Mouse (Mus musculus) c-Kit-positive CD71-positive TER-119-positive erythroid progenitor cells, embryonic 14.5 days (primary cell): ENCODE data around the gene Gucy2f.
A peak's percentile ranks its signal among the peaks of the same experiment; 100 is the strongest.
"Not testable (repeated sequence)": the region's sequence is repeated elsewhere in the genome, so short reads cannot be mapped to it uniquely, and the experiment has no call there.

ENCODE experiments used
- DNase-seq: peaks from one replicate; pipeline ENCODE4 v3.0.0-alpha.2; 2013; ENCODE audit warnings: low spot score

The Gucy2f gene

DNA sequence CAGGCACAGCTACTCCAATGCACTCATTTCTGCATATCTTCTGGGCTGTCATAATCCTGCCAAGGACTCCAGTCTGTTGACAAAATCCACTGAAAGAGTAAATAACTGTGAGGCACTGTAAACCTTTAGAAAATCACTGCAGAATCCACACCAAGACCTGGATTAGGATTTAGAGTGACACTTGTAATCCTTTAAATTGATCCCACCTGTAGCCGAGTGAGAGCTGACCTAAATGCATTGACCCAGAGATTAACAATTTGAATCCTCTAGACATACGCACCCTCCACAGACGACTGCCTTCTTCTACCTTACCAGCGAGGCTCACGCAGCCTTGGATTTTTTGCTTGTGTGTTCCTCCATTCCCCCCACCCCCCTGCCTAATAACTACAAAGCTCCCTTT is at the start of gene Gucy2f:
Gene Gucy2f, minus strand, starts transcription at position 101 of the 400 bp plus-strand sequence.
- DNase-seq, result no peak

DNA sequence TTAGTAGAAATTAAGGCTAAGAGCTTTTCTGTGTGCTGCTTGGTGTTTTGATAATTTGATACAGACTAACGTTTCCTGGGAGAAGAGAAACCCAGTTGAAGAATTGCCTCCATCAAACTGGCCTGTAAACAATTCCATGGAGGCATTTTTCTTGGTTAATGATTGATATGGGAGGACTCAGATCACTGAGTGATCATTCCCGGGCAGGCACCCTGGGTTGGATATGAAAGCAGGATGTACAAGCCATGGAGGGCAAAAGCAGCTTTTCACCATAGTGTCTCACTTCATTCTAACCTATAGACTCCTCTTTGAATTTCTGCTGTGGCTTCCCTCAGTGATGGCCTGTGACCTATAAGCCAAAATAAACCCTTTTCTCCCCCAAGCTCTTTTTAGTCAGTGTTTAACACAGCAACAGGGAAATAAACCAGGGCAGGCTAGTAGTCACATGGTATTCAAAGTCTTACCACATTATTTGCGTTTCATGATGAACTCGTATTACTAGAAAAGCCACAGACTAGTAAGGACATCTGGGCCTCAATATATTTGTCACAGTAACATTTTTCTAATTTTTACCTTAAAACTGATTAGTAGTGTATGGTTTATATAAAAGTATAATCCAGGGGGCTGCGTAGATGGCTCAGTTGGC is 49.1 kb upstream of the Gucy2f start:
- DNase-seq, result no peak

DNA sequence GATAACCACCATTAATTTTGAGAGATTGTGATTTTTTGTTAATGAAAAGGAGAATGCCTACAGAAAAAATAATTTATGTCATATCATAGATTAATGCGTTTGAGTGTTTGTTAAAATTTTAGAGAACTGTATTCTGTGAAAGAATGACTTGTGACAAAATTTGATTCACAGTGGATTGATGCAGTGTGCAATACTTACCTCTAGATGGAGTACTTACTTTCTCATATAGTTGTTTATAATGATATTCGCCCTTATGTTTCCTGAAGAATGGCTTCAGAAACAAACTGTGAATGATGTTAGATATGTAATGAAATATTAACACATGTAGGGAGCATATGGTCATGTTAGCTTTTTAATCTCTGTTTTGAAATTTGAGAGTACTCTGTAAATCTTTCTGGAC is 40.4 kb upstream of the Gucy2f start:
- no peak for DNase-seq

DNA sequence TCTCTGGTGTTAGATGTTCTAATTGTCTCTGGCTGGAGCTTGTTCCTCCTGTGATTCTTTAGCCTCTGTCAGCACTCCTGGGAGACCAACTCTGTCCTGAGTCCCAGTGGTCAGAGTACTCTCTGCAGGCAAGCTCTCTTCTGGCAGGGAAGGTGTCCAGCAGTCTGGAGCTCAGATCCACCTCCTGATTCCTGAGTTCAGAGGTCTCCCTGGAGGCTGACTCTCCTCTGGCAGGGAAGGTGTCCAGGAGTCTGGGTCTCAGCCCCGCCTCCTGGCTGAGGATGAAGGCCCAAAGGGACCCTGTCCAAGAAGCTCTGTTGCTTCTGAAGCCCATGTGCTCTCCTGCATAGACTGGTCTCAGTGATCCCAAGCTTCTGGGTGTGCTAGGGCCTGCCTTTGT is 39.4 kb upstream of the Gucy2f start:
- DNase-seq, result not testable (repeated sequence)

DNA sequence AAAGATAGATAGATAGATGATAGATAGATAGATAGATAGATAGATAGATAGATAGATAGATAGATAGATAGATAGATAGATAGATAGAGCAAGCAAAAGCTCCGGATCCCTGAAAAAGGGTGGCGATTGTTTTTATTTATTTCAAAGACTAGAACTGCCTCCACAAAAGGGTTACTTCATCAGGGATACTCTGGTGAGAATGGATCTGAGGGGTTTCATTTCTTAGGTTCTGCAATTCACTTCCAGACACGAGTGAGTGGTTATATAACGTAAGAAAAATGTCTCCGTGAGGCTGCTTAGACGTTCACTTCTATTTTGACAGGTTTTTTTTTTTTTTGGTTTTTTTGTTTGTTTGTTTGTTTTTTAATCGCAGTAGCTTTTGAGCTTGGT is 32.0 kb upstream of the Gucy2f start:
- no peak for DNase-seq

DNA sequence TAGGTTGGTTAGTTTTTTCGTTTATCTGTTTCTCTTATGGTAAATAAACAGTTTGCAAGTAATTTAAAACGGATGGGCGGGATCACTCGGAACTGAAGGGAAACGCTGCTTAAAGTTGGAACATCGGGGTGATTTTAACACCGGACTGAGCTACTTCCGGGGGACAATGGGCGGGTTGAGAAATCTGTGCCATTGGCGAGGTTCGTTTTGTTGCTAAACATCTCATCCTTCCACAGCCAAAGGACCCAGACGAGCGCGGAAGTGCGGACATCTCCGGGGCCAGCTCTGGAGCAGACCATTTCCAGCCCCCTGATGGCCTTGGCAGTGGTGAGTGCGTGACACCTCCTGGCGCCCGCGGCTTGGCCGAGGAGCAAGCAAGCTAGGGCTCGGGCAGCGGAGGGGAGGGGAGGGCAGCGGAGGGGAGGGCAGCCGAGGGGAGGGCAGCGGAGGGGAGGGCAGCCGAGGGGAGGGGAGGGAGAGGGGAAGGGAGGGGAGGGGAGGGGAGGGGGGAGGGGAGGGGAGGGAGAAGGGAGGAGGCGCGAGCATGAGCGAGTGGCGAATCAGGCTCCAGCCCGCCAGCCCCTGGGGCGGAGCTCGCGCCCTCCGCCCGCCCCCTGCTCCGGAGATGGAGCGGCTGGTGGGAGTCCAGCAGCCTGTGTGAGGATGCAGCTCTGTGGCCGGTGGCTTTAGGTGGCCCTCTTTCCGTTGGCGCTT is 31.5 kb upstream of the Gucy2f start:
- peak; percentile 69 for DNase-seq

DNA sequence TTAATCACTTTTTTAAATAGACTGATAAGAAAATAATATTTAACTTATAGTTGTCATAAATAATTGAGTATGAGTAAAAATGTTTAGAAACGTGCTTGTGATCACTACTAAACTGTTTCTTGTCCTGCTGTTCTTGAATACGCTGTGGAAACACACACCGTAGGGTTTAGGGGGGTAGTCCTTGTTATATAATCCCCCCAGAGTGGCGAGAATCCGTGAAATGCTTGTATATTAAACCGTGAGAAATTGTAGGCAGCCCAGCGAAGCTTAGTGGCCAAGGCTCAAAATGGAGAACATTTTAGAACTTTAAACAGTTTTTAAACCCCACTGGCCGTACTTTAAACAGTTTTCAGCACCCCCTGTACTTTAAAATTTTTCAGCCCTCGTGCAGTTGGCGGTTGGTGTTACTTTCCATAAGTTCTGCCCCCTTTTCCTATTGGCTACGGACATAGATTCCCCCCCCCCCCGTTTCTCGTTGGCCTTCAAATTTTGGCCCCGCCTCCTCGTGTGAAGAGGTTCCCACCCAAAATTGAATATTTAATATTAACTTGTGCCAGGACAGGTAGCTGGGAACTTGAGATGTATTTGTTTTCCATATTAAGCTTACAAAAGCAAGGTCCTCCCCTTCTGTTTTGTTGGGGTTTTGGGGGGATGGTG is 30.8 kb upstream of the Gucy2f start:
- peak; percentile 58 for DNase-seq

DNA sequence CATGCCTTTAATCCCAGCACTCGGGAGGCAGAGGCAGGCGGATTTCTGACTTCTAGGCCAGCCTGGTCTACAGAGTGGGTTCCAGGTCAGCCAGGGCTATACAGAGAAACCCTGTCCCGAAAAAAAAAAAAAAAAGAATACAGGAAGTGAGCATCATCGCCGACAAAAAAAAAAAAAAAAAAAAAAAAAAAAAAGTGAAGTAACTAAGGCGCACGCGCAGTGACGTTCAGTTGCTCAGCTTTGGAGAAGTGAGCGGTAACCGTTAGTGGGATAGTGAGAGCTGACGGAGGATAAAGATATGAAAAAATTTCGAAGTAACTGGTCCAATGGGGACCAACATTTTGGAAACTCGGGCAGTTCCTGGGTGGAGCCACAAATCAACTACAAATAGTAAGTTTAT is 29.8 kb upstream of the Gucy2f start, which contains the start of gene Nxt2:
Gene Nxt2, plus strand, starts transcription at position 229 of the 400 bp plus-strand sequence.
- DNase-seq, result no peak

DNA sequence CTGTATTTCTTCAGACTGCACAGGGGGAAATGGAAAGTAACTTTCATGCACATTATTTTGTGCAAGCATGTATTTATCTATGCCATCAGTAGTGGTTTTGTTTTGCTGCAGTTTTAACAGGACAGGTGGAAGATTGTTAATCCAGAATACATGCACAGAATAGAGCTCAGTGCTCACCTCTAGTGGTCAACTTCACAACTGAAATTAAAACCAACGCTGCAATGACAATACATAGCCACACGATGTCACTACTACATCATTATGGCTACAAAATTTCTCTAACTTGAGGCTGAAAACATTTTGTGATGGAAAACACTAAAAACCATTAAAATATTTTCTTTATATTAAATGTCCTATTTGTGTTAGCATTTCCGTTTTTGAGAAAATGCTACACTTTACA is 3.6 kb upstream of the Gucy2f start:
- DNase-seq, result peak; percentile 25

DNA sequence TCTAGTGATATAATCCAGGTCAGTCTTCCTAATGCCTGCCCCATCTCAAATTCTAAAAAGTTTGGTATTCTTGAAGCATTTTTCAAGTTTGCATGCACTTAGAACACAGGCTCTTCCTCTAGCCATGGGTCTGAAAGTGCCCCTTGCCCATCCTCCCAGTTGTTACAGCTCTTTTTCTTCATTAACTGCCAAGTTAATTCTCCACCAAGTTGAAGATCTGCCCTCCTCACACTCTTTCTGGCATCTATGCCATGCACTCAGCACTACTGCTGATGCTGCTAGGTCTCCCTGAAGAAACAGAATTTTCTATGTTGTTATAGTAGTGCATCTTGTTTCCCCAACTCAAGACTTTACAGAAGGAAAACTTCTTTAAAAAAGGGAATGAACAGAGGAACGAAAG is 1.2 kb downstream of the Gucy2f start:
- no peak for DNase-seq

DNA sequence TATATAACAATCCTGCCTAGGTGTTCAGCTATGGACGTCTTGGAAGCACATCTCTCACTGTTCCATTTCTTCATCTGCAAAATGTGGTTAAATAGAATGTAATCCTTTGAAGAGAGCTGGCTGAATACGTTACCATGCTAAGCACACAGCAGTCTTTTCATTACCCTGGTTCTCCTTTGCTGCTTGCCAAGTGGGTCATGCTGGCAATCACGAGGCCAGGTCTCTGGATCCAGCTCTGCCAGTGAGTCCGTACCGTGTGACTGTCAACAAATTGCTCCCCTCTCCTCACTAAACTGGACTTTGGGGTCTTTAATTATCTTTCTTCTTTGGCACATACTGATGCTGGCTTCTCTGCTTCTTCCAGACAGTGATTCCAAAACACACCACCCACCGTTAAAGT is 2.3 kb downstream of the Gucy2f start:
- no peak for DNase-seq

DNA sequence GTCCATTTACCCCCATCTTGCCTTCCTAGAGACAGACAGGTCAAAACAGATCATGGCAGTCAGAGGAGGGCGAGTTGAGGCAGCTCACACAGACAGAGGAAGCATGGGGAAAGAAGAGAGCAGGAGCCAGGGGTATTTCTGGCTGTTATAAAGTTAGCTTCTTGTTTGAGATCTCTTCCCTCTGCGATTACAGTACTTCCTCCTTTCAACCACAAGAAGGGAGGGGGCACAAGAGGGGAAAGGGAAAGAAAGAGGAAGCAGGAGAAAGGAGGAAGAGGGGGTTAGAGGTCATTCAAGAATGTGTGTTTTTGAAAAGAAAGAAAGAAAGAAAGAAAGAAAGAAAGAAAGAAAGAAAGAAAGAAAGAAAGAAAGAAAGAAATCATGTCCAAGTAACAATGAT is 6.4 kb downstream of the Gucy2f start:
- no peak for DNase-seq

DNA sequence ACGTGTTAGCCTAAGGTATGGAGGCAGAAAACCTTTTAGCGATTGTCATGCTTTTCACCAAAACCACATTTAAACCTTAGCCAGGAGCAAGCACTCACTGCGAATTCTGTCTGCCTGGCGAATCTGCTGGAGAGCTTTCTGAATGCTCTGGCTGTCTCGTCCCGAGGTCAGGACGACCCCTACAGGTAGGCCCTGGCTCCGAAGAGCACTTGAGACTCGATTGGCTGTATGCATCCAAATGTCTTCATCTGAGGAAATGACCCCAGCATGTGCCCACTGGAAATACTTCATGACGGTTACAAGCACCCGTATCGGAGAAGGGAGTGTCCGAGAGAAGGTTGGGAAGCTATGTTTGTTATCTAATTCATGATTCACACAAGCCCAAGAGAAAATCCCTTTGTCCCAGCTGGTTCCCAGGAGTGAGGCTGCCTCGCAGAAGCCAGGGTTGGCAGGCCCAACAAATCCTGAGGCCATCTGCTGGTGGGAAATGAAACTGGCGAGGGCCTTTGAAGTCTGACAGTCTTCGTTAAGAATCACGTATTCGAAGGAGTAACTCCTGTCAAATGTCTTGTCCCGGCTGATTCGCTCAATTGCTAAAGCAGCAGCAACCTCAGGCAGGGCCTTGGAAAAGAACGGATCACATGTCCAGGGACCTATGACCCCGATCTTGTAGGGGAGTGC is 7.6 kb downstream of the Gucy2f start:
- DNase-seq, result no peak

DNA sequence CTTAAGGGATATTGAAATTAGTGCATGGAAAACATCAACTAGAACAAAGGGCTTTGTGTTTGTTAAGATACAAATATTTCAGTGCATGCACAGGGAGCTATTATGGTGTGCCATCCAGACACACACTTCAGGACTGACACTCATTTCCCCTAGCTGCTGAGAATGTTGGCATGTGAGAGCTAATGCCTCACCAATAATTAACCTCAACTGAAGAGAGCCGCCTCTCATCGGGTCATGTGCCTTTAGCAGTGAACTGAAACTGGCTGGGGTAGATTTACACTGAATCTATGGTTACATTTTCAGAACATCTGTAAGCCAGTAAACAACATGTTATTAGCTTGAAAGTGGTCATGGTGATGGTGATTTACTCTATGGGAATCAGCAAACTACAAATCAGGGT is 14.7 kb downstream of the Gucy2f start:
- DNase-seq, result no peak

DNA sequence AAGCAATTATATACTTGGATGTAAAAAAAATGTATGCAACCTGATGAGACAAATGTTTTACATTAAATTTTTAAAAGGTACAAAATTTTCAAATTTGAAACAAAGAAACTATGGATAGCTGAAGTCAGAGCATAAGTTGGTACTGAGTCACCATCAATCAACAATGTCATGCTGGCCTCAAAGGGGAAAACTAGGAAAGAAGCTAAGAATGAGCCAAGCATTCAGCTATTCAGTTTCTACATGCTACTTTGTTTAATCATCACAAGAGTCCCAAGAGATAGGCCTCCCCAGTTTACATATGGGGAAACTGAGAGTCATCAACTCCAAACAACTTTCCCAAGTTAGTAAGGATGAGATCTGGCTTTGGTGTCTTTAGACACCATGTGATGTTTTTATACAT is 19.8 kb downstream of the Gucy2f start:
- DNase-seq, result no peak

DNA sequence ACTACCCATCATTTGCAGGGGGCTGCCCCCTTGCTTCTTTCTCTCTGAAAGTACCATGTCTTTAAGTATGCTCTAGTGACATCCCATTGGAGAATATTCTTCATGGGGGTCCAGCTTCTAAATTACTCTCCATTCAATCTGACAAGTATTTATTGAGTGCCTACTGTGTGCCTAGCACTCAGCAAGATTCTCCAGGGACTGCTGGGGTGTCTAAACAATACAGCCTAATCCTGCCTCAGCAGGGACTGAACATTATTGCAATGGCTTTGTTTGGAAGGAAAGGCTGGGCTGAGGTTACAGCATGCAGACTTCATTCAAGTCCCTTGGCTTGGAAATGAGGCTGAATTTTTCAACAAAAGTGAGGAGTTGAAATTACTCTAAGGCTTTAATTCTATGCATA is 81.0 kb downstream of the Gucy2f start:
- DNase-seq, result no peak

DNA sequence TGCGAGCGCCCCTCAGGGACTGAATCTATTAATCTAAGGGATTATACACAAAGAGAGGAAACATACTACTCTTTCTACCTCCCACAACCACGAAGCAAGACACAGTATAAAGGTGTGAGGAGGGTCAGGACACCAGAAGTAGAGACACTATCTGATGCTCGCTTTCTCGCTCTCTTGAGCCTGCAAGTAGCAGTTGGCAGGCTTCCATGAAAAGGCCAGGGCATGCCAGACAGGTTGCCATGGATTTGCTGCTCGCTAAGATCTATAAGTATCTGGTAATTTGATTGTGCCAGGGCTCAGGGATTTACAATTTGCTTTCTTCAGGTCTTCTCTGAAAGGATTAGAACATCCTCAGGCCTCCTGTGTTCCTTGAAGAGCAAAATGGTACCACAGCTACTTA is 85.5 kb downstream of the Gucy2f start:
- DNase-seq, result no peak

DNA sequence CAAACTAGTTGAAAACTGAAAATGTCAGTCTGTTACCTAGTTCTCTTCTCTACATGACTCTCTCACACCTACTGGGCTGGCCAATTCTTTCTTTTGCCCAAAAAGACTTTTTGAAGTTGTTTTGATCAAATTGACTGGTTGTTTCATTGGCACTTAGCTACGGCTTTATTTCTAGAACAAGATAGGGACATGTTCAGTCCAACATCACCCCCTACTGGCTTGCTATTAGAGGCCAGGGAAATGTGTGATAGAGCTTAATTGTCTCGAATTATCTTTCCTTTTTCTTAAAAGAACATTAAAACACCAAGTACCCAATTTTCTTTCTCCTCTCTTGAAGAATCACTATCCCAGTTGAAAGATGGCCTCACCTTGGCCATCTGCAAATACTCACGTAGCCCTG is 99.8 kb downstream of the Gucy2f start:
- DNase-seq, result no peak

DNA sequence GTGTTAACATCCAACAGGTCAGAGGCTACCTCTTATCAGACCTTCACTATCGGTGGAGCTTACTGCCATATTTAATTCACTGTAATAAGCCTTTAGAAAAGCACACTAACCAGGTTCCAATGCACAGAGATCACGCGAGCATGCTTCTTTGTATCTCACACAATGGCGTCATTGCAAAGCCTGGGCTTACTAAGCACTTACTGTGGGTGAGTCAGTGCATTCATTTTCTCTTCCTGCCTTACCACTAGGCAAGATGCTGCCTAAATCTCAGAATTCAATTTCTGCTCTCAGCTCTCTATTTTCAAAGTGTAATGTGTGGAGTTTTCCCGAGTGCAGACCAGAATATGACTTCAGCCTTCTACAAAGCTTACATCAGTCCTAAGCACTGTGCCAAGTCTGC is 101.2 kb downstream of the Gucy2f start:
- DNase-seq, result no peak

DNA sequence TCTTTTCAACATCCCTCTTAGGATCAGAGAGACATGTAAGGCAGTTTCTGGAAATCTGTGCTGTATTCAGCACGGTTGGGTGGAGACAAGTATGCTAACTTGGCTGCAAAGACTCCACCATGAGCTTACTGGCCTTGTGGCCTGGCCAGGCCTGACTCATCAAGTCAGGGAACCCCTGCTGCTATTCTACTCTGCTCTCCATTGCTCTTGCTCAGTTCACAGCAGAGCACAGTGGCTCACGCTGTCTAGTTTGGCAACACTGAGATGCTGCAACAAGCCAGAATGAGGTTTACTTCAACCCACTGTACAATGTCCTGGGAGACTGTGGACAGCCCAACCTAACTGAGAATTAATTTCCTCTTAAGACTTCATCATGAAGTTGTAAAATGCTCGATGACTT is 134.1 kb downstream of the Gucy2f start:
- no peak for DNase-seq
